Mouse (Mus musculus): ENCODE results near the gene Atp6v1c2.

DNA sequence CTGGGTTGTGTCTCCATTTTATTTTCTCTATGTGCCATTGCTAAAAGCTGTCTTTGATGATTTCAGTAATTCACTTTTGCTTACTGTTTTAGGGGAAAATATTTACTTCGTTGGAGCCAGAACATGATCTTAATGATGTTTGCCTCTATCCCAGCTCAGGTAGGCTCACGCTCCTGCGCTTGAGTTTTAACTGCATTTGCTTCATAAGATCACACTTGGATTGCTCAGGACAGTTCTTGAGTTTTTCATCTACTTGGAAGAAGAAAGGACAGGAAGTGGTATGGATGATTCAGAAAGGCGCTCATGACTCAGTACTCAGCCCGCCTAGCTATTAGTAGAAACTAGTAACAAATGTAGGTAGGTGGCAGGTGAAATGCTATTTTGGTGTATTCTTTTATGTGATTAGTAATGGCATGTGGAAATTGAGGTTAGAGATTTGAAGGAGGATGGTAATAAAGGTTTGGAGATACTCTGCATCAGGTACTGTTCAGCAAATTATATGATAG lies 44.4 kb upstream of the Atp6v1c2 start:
- TF ChIP-seq GATA1 (IDR thresholded peaks at IDR 0.05; ENCODE audit: low read length) (no peak), TAL1 (IDR thresholded peaks at IDR 0.05; ENCODE audit: low read length) (no peak)

Data from erythroblast, embryonic 14.5 days (primary cell).